Mouse (Mus musculus) forebrain, embryonic 16.5 days (tissue): ENCODE measurements around the gene Gpn1. TPM values are rescaled to one million over a fixed set of nuclear protein-coding genes. Genes with fewer than 3 reads are reported as not detected.

Experiments used
- ATAC-seq: fragments of 200-750 bp; cut with Nextera tagmentation; 2 replicates; pipeline ENCODE4 v1.8.0; 2017; ENCODE audit warnings: mild to moderate bottlenecking, moderate library complexity
- H3K27ac ChIP-seq: fragments of 300-500 bp; sonication (generic); 2 replicates; pipeline ENCODE4 v1.5.1; 2014; ENCODE audit warnings: low read length, control low read depth
- H3K27me3 ChIP-seq: fragments of 300-500 bp; sonication (generic); replicated peaks from 2 replicates; pipeline ENCODE4 v1.6.1; 2014; ENCODE audit warnings: low read length; ENCODE audit not compliant: control insufficient read depth, insufficient read depth
- H3K36me3 ChIP-seq: fragments of 300-500 bp; sonication (generic); 2 replicates; pipeline ENCODE4 v1.6.1; 2014; ENCODE audit not compliant: control insufficient read depth, insufficient read depth
- H3K4me1 ChIP-seq: fragments of 300-500 bp; sonication (generic); replicated peaks from 2 replicates; pipeline ENCODE4 v1.6.1; 2014; ENCODE audit warnings: low read length; ENCODE audit not compliant: control insufficient read depth, insufficient read depth
- H3K4me2 ChIP-seq: fragments of 300-500 bp; sonication (generic); 2 replicates; pipeline ENCODE4 v1.6.1; 2014; ENCODE audit warnings: mild to moderate bottlenecking, low read length, control low read depth
- H3K4me3 ChIP-seq: fragments of 300-500 bp; sonication (generic); replicated peaks from 2 replicates; pipeline ENCODE4 v1.5.1; 2014; ENCODE audit warnings: mild to moderate bottlenecking, low read length, control low read depth
- H3K9ac ChIP-seq: fragments of 300-500 bp; sonication (generic); replicated peaks from 2 replicates; pipeline ENCODE4 v1.6.1; 2014; ENCODE audit warnings: low read depth, low read length, control low read depth
- H3K9me3 ChIP-seq: fragments of 300-500 bp; sonication (generic); 2 replicates; pipeline ENCODE4 v1.6.1; 2016; ENCODE audit warnings: low read length; ENCODE audit not compliant: control insufficient read depth
- WGBS: fragments of 180-500 bp; shearing (Covaris S2); extraction: QIAGEN DNeasy Blood & Tissue Kit; methylation state at CpG from one replicate; pipeline ENCODE4 v1.1.7; 2014; 5-methylcytosine and 5-hydroxymethylcytosine counted together
- polyA plus RNA-seq: library from polyadenylated mRNA; unstranded; fragments of >200 nt; fragmentation: Nextera tagmentation; extraction: Ambion mirVana; gene quantifications from 2 replicates; pipeline ENCODE4 v1.2.1, GENCODE M21; 2015

Gpn1 gene
- polyA plus RNA-seq, 1 experiment from 2014 or later: 86.8 TPM

DNA sequence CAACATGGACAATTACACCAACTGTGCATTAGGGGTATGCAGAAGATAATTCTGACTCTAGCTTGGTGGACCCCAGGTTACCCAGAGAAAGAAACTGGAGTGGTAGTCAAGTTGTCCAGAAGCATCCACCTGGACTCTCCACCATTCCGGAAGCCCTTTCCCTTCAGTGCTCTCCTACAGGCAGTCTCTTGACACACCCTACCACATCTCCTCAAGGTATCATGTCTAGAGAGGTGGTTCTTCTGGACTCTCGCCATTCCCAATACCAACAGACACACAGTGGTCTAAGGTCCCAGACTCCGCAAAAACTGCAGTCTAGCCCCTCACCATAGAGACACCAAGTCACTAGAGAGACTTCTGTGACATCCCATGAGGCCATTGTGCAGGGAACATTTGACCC is 9.1 kb upstream of the Gpn1 start, which contains the start of gene 4930548H24Rik:
Gene 4930548H24Rik (plus strand): TSS at position 301 of the 400 bp plus-strand sequence.
- no peak within 1 kb of the TSS for H3K27ac ChIP-seq
- H3K4me2 ChIP-seq: no peak within 1 kb of the TSS
- H3K36me3 ChIP-seq: peaks cover 14% of the 10 kb centered on the region
- no peaks in the 10 kb centered on the region for H3K4me1 ChIP-seq
- H3K27me3 ChIP-seq: no peaks in the 10 kb centered on the region
- no peaks in the 10 kb centered on the region for H3K9me3 ChIP-seq
- H3K9ac ChIP-seq: no peak within 1 kb of the TSS
- H3K4me3 ChIP-seq: no peak within 1 kb of the TSS
- WGBS: 92% methylated on average over 3 of the region's 3 CpGs
- no peak for ATAC-seq

DNA sequence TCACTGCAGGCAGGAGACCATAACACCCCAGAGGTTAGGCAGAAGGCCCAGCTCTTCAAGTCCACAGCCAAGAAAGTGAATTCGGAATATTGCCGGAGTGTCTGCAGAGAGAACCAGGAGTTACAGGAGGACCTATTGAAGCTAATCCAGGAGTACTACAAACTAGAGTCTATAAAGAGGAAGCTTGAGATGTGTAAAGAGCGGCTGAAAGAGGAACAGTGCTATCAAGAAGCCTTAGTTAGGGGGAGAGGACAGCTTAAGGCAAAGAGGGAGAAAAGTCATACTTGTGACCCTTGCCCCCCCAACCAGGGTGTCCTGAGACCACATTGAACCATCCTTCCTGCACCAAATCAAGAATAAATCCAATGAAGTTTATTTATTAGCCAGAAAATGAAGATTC is 6.7 kb upstream of the Gpn1 start:
- H3K9ac ChIP-seq: no peak overlapping the region
- no peak overlapping the region for H3K27ac ChIP-seq
- ATAC-seq: no peak
- no peaks in the 10 kb centered on the region for H3K36me3 ChIP-seq
- no peaks in the 10 kb centered on the region for H3K4me1 ChIP-seq
- H3K27me3 ChIP-seq: no peaks in the 10 kb centered on the region
- no peaks in the 10 kb centered on the region for H3K9me3 ChIP-seq
- 95% methylated on average over 3 of the region's 3 CpGs for whole genome bisulfite sequencing
- no peak overlapping the region for H3K4me3 ChIP-seq
- no peak overlapping the region for H3K4me2 ChIP-seq

DNA sequence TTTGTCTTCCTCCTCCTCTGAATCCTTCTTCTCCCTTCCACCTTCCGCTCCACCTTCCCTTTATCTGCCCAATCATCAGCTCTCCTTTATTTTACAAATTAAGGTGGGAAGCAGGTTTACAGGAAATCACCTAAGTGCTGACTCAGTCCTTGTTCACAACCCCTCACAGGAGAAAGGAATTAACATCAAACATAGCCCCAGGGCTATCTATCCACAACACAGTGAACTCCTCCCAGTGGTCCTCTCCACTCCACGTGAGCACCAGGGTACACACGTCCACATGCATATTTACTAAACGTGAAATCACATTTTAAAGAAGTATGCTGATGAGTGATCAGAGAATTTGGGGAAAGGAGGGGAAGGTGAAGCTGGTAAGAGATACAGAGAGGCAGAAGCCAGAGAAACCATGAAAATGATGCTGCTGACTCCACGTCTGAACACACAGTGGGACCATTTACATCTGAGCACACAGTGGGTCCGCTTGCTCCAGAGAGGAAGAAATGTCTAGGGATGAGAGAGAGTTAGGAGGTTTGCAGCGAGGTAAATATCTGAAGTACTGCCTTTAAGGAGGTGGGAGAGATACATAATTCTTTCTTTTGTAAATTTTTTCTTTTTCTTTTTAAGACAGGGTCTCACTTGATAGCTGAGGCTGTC is 5.3 kb upstream of the Gpn1 start:
- H3K4me1 ChIP-seq: peaks cover 3% of the 10 kb centered on the region
- no peak overlapping the region for H3K4me2 ChIP-seq
- no peak overlapping the region for H3K4me3 ChIP-seq
- no peak overlapping the region for H3K9ac ChIP-seq
- no peak overlapping the region for H3K27ac ChIP-seq
- WGBS: 73% methylated on average over 7 of the region's 7 CpGs
- H3K9me3 ChIP-seq: no peaks in the 10 kb centered on the region
- no peaks in the 10 kb centered on the region; the same call in 1 of the 2 replicates for H3K27me3 ChIP-seq
- ATAC-seq: no peak
- H3K36me3 ChIP-seq: no peaks in the 10 kb centered on the region

DNA sequence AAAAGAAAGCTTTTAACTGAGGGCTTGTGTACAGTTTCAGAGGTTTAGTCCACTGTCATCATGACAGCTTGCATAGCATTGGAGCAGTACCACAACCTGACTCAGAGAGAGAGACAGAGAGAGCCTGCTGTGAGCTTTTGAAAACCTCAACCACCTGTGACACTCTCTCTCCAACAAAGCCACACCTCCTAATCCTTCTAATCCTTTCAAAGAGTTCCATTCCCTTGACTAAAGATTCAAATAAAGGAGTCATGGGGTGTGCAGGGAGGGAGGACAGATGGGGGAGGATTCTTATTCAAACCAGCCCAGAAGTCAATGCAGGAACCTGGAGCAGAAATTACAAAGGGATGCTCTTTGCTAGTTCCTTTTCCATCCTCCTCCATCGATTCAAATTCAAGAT is 2.5 kb upstream of the Gpn1 start:
- no peak overlapping the region for H3K4me2 ChIP-seq
- H3K9ac ChIP-seq: no peak overlapping the region
- no peak overlapping the region for H3K27ac ChIP-seq
- no peak for ATAC-seq
- H3K9me3 ChIP-seq: no peaks in the 10 kb centered on the region
- no peak overlapping the region for H3K4me3 ChIP-seq
- peaks cover 12% of the 10 kb centered on the region for H3K4me1 ChIP-seq
- H3K27me3 ChIP-seq: no peaks in the 10 kb centered on the region; the same call in 1 of the 2 replicates
- whole genome bisulfite sequencing: 36% methylated on average over 1 of the region's 1 CpGs
- peaks cover 4% of the 10 kb centered on the region for H3K36me3 ChIP-seq

DNA sequence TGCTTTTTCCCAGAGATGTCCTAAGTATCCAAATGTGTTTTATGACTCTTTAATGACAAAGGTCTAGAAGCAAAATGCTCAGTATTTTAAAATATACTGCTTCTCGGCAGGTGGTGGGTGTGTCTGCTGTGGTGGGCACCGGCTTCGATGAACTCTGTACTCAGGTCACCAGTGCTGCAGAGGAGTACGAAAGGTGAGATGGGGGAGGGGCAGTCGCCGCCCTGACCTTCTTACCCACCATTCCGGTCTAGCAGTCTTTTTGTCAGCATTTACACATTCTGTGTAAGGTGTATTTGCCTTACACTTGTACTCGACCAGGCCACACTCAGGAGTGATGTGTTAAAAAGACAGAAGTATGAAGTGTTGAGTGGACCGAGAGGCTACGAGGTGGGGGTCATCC is 10.3 kb downstream of the Gpn1 start:
- ATAC-seq: no peak
- Histone ChIP-seq H3K36me3 (peaks cover 32% of the 10 kb centered on the region), H3K4me1 (no peaks in the 10 kb centered on the region), H3K4me3 (no peak overlapping the region), H3K4me2 (no peak overlapping the region), H3K27ac (no peak overlapping the region), H3K9ac (no peak overlapping the region), H3K9me3 (no peaks in the 10 kb centered on the region), H3K27me3 (no peaks in the 10 kb centered on the region)
- WGBS: 98% methylated on average over 10 of the region's 10 CpGs

DNA sequence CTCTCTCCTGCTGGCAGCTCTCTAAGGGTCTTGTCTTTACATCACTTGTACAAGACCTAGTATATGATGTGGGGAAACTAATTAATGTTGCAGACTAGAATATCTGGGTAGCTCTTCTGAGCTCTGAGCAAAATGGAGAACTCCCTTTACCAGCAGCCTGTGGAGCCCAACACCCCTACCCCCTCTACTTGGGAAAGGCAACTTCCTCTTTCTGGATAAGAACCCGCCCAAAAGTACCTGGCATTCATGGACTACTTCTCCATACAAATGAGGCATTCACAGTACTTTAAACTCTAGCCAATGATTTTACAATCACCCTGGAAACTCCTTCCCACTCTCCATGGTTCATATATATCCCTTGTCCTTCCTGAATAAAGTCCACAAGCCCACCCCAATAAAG is 17.9 kb downstream of the Gpn1 start:
- no peaks in the 10 kb centered on the region for H3K27me3 ChIP-seq
- H3K9me3 ChIP-seq: no peaks in the 10 kb centered on the region
- peaks cover 26% of the 10 kb centered on the region for H3K36me3 ChIP-seq
- 58% methylated on average over 1 of the region's 1 CpGs for WGBS
- H3K4me1 ChIP-seq: no peaks in the 10 kb centered on the region
- H3K27ac ChIP-seq: no peak overlapping the region
- H3K9ac ChIP-seq: no peak overlapping the region
- H3K4me3 ChIP-seq: no peak overlapping the region
- H3K4me2 ChIP-seq: no peak overlapping the region
- no peak for ATAC-seq

DNA sequence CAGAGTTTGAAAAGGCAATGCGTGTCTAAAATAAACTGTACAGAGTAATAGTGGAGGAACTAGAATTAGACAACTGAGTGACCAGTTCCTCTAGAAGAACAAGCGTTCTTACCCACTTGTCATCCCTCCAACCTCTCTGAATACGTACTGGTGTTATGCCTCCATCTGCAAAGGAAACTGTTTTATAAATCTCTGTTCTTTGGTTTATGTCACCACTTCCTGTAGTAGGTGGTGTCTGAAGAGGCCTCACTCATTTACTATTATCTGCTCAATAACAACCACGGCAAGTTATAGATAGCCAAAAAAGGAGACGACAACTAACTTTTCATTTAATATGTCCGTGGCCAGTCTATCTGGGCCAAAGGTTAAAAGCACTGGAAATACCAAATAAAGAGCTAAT is 26.0 kb downstream of the Gpn1 start:
- Histone ChIP-seq H3K36me3 (peaks cover 22% of the 10 kb centered on the region), H3K4me2 (no peak overlapping the region), H3K9me3 (no peaks in the 10 kb centered on the region), H3K27ac (no peak overlapping the region), H3K9ac (no peak overlapping the region), H3K4me1 (peaks cover 5% of the 10 kb centered on the region), H3K4me3 (no peak overlapping the region), H3K27me3 (no peaks in the 10 kb centered on the region)
- WGBS: 93% methylated on average over 6 of the region's 6 CpGs
- no peak for ATAC-seq

DNA sequence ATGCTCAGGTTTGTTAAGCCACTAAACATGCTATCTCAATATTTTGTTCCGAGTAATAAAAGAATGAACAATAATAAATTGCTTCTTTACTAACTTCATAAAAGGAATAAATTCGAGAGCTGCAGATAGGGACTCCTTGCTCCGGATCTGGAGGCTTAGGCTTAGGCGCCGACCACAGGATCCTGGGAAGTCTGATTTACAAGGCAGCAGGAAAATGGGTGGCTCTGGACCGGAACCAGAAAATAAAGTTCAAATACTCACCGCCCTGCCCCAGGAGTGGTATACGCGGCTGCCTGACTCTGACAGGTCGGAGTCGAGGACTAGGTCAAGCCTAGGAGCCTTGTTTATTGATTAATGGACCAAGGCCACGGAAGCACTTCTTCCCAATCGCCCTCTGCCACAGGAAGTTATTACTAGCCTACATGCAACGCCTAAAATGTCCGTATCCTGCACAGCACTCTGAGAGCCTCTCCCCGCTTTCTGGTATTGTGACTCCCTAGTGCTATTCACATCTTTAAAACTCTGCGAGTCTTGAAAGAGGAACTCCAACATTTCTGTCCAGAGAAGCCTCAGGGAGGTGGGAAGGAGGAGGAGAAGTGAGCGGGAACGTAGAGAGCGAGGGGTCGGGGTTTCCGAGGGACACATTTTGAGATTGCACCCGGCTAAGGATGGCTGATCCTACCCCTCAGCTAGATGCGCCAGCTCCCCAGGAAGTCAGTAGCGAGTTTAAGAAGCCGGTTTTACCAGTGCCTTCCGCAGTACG is 32.0 kb downstream of the Gpn1 start, which contains the start of gene Slc4a1ap:
Gene Slc4a1ap (plus strand): TSS at position 642 of the 763 bp plus-strand sequence.
- H3K4me3 ChIP-seq: peak within 1 kb of the TSS; percentile 65
- peak; percentile 93 for ATAC-seq
- no peaks in the 10 kb centered on the region for H3K9me3 ChIP-seq
- H3K36me3 ChIP-seq: peaks cover 11% of the 10 kb centered on the region
- H3K27me3 ChIP-seq: no peaks in the 10 kb centered on the region
- H3K4me2 ChIP-seq: peak within 1 kb of the TSS; percentile 66
- WGBS: under 1% methylated on average over 28 of the region's 28 CpGs
- peak within 1 kb of the TSS; percentile 77 for H3K9ac ChIP-seq
- peak within 1 kb of the TSS; percentile 87 for H3K27ac ChIP-seq
- peaks cover 27% of the 10 kb centered on the region for H3K4me1 ChIP-seq

DNA sequence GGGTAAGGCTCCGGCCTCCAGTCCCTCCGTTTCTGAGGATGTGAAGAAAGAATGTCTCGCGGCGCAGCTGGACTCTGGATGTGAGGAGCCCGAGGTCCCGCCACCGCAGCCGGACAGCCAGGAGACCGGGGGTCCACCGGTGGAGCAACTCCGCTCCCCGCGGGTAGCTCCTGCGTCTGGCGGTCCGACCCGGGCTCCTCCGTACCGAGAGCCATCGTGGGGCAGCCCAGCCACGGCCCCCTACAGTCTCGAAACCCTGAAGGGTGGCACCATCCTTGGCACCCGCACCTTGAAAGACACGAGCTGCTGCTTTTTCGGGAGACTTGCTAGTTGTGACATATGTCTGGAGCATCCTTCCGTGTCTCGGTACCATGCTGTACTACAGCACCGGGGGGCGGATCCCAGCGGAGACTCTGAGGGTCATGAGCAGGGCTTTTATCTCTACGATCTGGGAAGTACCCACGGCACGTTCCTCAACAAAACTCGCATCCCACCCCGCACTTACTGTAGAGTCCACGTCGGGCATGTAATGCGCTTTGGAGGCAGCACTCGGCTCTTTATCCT is 32.7 kb downstream of the Gpn1 start:
- H3K4me2 ChIP-seq: peak overlapping the region; percentile 66
- H3K4me3 ChIP-seq: peak overlapping the region; percentile 65
- ATAC-seq: peak; percentile 47
- H3K27me3 ChIP-seq: no peaks in the 10 kb centered on the region
- WGBS: 4% methylated on average over 40 of the region's 40 CpGs
- no peaks in the 10 kb centered on the region for H3K9me3 ChIP-seq
- H3K9ac ChIP-seq: peak overlapping the region; percentile 77
- H3K4me1 ChIP-seq: peaks cover 27% of the 10 kb centered on the region
- H3K36me3 ChIP-seq: peaks cover 17% of the 10 kb centered on the region
- peak overlapping the region; percentile 87 for H3K27ac ChIP-seq
